Mouse (Mus musculus) small intestine, adult 2 months (tissue): ENCODE measurements around the gene Zbtb33. TPM values are rescaled to one million over a fixed set of nuclear protein-coding genes. Genes with fewer than 3 reads are reported as not detected.

Experiments
- H3K27ac ChIP-seq: fragments of 200-500 bp; 2 replicates; pipeline ENCODE4 v1.5.1; 2012; ENCODE audit warnings: low read depth, low read length, control low read depth, inconsistent platforms; ENCODE audit not compliant: insufficient read depth
- H3K27me3 ChIP-seq: fragments of 200-500 bp; 2 replicates; pipeline ENCODE4 v1.6.1; 2012; ENCODE audit warnings: mild to moderate bottlenecking, moderate library complexity, low read length, inconsistent platforms; ENCODE audit not compliant: control insufficient read depth, insufficient read depth
- H3K36me3 ChIP-seq: fragments of 200-500 bp; 2 replicates; pipeline ENCODE4 v1.6.1; 2012; ENCODE audit warnings: mild to moderate bottlenecking, low read length, control low read depth, inconsistent platforms; ENCODE audit not compliant: control insufficient read depth, insufficient read depth
- H3K4me1 ChIP-seq: fragments of 200-500 bp; 2 replicates; pipeline ENCODE4 v1.6.1; 2012; ENCODE audit warnings: low read length, inconsistent platforms, mixed read lengths; ENCODE audit not compliant: control insufficient read depth, insufficient read depth, insufficient read length
- H3K4me3 ChIP-seq: fragments of 200-500 bp; 2 replicates; pipeline ENCODE4 v1.5.1; 2012; ENCODE audit warnings: low read depth, mild to moderate bottlenecking, control low read depth, inconsistent platforms, low read length, moderate library complexity
- CTCF ChIP-seq: fragments of 200-500 bp; IDR thresholded peaks from 2 replicates; pipeline ENCODE4 v1.5.1; 2012; ENCODE audit warnings: low read depth, mild to moderate bottlenecking, control low read depth, inconsistent platforms, low read length, moderate library complexity, mixed read lengths; ENCODE audit not compliant: insufficient replicate concordance, insufficient read length; ENCODE audit errors: extremely low read depth
- POLR2A ChIP-seq: fragments of 200-500 bp; IDR thresholded peaks from 2 replicates; pipeline ENCODE4 v1.6.1; 2012; ENCODE audit warnings: low read depth, mild to moderate bottlenecking, control low read depth, inconsistent platforms, low read length, moderate library complexity
- whole genome bisulfite sequencing: fragments of 180-500 bp; shearing (Covaris S2); methylation state at CpG from one replicate; pipeline ENCODE4 v1.1.7; 2018; 5-methylcytosine and 5-hydroxymethylcytosine counted together
- polyA plus RNA-seq: library from polyadenylated mRNA; depleted of rRNA; stranded (reverse); fragments of >200 nt; gene quantifications from 2 replicates; pipeline ENCODE4 v1.2.3, GENCODE M21; 2012

The Zbtb33 gene
- polyA plus RNA-seq, 1 experiment, result 1.4 TPM

DNA sequence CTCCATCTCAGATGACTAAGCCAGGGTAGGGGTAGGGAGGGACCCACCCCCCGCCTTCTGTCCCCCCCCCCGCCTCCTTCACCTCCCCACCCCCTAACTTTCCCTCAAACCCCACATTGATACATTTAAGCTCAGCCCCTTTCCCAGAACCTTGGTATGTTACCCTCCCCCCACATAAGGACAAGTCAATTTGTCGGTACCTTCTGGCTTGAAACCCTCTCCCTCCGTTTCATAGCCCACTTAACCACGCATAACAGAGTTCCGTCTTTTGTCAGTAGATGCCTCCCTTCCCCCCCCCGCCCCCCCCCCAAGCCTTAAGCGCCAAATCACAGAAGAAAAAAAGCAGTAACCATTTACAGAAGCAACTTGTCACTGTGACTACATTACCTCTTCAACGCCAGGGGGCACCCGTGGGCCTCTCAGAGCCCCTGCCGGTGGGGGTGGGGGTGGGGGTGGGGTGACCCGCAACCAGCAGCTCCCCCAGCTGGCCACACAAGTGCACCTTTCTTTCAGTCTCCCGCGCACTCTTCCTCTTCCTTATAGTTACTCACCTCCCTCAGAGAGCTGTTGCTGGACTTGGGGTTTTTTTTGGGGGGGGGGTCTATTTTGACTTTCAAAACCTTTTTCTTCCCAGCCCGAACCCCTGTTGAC, 7.9 kb upstream of the Zbtb33 start:
- Histone ChIP-seq H3K27me3 (no peaks in the 10 kb centered on the region), H3K4me3 (no peak overlapping the region), H3K36me3 (no peaks in the 10 kb centered on the region), H3K4me1 (peaks cover 2% of the 10 kb centered on the region; the same call in 1 of the 2 replicates), H3K27ac (no peak overlapping the region)
- WGBS, result 14% methylated on average over 11 of the region's 15 CpGs
- no peak for TF ChIP-seq POLR2A
- no peak for TF ChIP-seq CTCF

DNA sequence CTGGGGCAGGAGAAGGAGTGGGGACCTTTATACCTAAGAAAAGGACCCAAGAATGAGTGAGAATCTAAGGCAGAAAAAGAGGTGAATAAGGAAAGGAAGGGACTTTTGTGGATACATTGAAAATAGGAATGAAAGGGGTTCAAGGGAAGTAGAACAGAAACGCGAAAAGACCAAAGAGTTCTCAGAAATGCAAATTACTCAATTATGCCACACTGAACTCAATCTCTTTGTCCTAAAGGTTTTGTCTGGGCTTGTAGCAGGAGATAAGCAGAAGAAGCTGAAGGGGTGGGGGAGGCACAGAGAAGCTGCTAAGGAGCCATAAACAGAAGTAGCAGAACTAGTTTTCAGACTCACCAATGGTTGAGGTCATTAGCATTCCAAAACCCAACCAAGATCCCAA, 4.1 kb upstream of the Zbtb33 start:
- Histone ChIP-seq H3K27ac (no peak overlapping the region), H3K36me3 (no peaks in the 10 kb centered on the region), H3K27me3 (no peaks in the 10 kb centered on the region), H3K4me1 (peaks cover 2% of the 10 kb centered on the region; the same call in 1 of the 2 replicates), H3K4me3 (no peak overlapping the region)
- WGBS, result 55% methylated on average over 2 of the region's 2 CpGs
- TF ChIP-seq POLR2A, result no peak
- TF ChIP-seq CTCF, result no peak

DNA sequence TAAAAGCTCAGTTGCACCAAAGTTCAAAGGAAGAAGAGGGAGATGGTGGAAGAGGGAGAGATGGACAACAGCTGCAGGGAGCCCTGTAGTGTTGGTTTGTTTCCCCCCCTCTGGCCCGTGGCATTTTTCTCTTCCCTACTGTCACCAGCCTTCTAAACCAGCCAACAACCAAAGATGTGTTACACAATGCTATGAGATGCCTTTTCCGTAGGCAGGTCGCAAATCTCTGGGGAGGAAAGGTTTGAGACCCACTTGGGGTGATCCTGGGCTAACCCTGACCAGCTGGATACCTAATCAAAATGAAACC, 818 bp downstream of the Zbtb33 start:
- 19% methylated on average over 3 of the region's 3 CpGs for WGBS
- Histone ChIP-seq H3K4me1 (no peaks in the 10 kb centered on the region; the same call in 1 of the 2 replicates), H3K36me3 (peaks cover 2% of the 10 kb centered on the region; the same call in 1 of the 2 replicates), H3K4me3 (peak overlapping the region; percentile 75), H3K27me3 (no peaks in the 10 kb centered on the region), H3K27ac (peak overlapping the region; percentile 90)
- TF ChIP-seq CTCF (no peak), POLR2A (no peak)

DNA sequence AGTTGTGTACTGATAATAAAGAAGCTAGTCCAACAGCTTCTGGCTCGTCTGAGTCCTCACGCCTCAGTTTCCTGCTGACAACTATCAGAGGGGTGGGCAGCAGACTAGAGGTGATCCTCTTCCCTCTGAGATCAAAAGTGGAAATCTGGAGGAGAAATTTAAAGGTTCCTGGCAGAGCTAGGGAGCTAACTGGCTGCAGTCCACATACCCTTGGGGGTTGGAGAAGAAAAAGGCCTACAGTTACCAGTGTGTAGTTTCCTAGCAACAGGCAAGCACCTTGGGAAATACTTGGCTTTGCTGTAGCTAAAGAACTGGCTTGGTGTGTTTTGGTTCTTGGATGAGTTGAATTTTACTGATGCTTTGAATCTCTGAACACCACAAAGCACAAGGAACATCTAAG, 12.2 kb downstream of the Zbtb33 start:
- no peaks in the 10 kb centered on the region for H3K36me3 ChIP-seq
- WGBS, result 47% methylated on average over 2 of the region's 2 CpGs
- H3K27me3 ChIP-seq, result no peaks in the 10 kb centered on the region
- H3K4me1 ChIP-seq, result no peaks in the 10 kb centered on the region
- no peak overlapping the region for H3K4me3 ChIP-seq
- no peak for TF ChIP-seq POLR2A
- TF ChIP-seq CTCF, result no peak
- H3K27ac ChIP-seq, result no peak overlapping the region

DNA sequence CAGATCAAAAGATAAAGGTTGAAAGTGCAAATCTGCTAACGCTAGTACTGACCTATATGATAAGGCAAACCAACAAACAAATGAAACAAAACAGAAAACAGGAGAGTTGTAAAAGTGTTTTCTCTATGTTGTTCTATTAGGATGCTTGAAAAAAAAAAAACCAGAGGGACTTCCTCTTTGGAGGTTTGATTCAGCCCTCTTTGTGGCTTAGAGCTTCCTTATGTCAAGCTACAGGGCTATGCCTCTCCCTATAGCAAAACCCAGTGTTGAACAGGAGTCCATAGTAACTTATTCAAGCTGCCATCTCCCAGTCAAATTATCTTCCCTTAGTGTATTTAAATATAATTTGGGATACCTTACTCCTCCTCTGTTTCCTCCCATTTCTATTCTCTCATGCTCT, 17.8 kb downstream of the Zbtb33 start:
- no peak for TF ChIP-seq CTCF
- no peak for TF ChIP-seq POLR2A
- no peaks in the 10 kb centered on the region for H3K4me1 ChIP-seq
- H3K27ac ChIP-seq, result no peak overlapping the region
- H3K4me3 ChIP-seq, result no peak overlapping the region
- H3K27me3 ChIP-seq, result no peaks in the 10 kb centered on the region
- no peaks in the 10 kb centered on the region for H3K36me3 ChIP-seq
- WGBS, result 58% methylated on average over 1 of the region's 1 CpGs

DNA sequence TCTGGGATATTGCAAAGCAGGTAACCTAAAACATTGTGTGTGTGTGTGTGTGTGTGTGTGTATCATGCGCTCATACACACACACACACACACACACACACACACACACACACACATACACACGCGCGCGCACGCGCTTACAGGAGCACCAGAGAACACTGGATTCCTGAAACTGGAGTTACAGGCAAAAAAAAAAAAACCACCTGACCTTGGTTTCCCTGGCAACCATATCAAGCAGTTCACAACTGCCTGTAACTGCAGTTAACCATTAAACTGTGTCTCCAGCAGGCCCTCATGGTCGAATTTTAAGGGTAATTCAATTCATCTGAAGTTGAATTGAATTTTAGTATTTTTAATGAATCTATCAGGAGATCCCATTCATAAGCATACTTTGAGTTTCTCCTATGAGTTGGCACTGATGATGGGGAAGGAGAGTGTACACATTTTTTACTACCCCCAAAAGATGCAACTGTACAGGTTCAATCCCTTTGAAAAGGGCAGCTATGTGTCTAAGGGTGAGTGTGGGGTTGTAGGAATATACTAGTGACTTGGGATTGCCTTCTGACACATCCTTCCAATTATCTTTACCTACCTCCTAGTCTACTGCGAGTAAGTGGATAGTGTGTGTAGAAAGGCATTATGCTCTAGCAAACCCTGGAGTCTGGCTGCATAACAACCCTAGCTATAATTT, 27.5 kb downstream of the Zbtb33 start:
- WGBS, result 26% methylated on average over 9 of the region's 9 CpGs
- H3K27ac ChIP-seq, result no peak overlapping the region

DNA sequence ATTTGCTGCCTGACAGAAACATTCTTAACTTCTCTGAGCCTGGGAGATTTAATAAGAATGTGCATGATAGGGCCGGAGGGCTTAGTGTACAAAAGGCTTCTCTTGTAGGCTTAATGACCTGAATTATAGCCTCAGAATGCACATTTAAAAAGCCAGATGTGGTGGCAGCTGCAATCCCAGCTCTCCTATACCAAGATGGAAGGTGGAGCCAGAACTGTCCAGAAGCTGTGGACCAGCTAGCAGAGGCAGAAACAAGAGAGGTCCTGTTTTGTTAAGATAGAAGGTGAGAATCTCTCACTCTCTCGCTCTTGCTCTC, 28.0 kb downstream of the Zbtb33 start:
- no peaks in the 10 kb centered on the region for H3K36me3 ChIP-seq
- no peaks in the 10 kb centered on the region for H3K27me3 ChIP-seq
- TF ChIP-seq POLR2A, result no peak
- no peak for TF ChIP-seq CTCF
- H3K4me1 ChIP-seq, result no peaks in the 10 kb centered on the region
- 63% methylated on average over 2 of the region's 2 CpGs for WGBS
- no peak overlapping the region for H3K27ac ChIP-seq
- H3K4me3 ChIP-seq, result no peak overlapping the region

More for the DNA sequence above, 27.5 kb downstream of the Zbtb33 start:
- Histone ChIP-seq H3K36me3 (no peaks in the 10 kb centered on the region), H3K27me3 (no peaks in the 10 kb centered on the region), H3K4me3 (no peak overlapping the region), H3K4me1 (no peaks in the 10 kb centered on the region)
- TF ChIP-seq POLR2A (no peak), CTCF (no peak)

DNA sequence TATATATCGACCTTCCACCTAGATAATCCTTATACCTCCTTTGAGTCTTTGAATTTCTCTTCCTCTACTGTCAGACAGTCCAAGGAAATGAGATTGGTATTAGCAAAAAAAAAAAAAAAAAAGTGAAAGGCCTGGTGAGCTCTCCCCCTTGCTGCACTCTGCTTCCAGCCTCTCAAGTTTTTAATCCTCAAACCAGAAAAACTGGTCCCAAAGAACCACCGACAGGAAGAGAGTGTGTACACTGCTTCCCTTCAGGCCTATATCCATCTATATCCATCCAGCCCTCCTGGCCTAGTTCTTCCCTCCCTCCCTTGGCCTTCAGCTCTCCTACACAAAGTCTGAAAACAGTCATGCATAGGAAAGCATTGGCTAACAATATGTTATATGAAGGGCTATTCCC, 33.2 kb downstream of the Zbtb33 start:
- 33% methylated on average over 2 of the region's 2 CpGs for WGBS
- Histone ChIP-seq H3K4me3 (no peak overlapping the region), H3K27ac (no peak overlapping the region), H3K27me3 (no peaks in the 10 kb centered on the region), H3K4me1 (peaks cover 2% of the 10 kb centered on the region; the same call in 1 of the 2 replicates), H3K36me3 (no peaks in the 10 kb centered on the region)
- TF ChIP-seq CTCF (no peak), POLR2A (no peak)
